In genomic region chr5:145205041-145205440, GRCm38 (mm10) we compare ENCODE assay signal across 8 mouse cellular contexts. TPM values are rescaled to one million over a fixed set of nuclear protein-coding genes. Genes with fewer than 3 reads are reported as not detected.
DNase-seq lines count a peak whose midpoint lies in the region; ATAC-seq and TF ChIP-seq lines count a peak whose summit lies in the region.

No protein-coding gene starts in this region.

- H3K36me3 ChIP-seq in G1E (replicated peaks): peaks cover 33% of the 10 kb centered on the region
- H3K36me3 ChIP-seq in heart, postnatal 0 days (replicated peaks; ENCODE audit: control insufficient read depth, insufficient read depth, low read length): peaks cover 6% of the 10 kb centered on the region
- H3K36me3 ChIP-seq in lung, embryonic 16.5 days (ENCODE audit: control insufficient read depth, insufficient read depth, low read length): peaks cover 7% of the 10 kb centered on the region; the same call in 1 of the 2 replicates

- peak overlapping the region; percentile 61 for H3K9ac ChIP-seq in heart, postnatal 0 days (replicated peaks; ENCODE audit: low read depth, low read length)
- H3K9ac ChIP-seq in lung, embryonic 16.5 days (ENCODE audit: low read length): peak overlapping the region; percentile 51

- no peaks in the 10 kb centered on the region for H3K27me3 ChIP-seq in cerebellum, adult 2 months (ENCODE audit: control insufficient read depth, insufficient read depth, low read length)
- H3K27me3 ChIP-seq in G1E (ENCODE audit: insufficient read depth, low read length): no peaks in the 10 kb centered on the region
- no peaks in the 10 kb centered on the region for H3K27me3 ChIP-seq in heart, postnatal 0 days (ENCODE audit: control insufficient read depth, insufficient read depth, low read length)
- no peaks in the 10 kb centered on the region for H3K27me3 ChIP-seq in lung, embryonic 16.5 days (ENCODE audit: control insufficient read depth, insufficient read depth, low read depth, low read length)

- H3K4me1 ChIP-seq in cerebellum, adult 2 months (ENCODE audit: control insufficient read depth, insufficient read depth, low read length): peaks cover 9% of the 10 kb centered on the region
- peaks cover 38% of the 10 kb centered on the region for H3K4me1 ChIP-seq in G1E (ENCODE audit: insufficient read depth, low read depth, low read length)
- peaks cover 10% of the 10 kb centered on the region; the same call in 1 of the 2 replicates for H3K4me1 ChIP-seq in heart, postnatal 0 days (ENCODE audit: control insufficient read depth, insufficient read depth)
- H3K4me1 ChIP-seq in lung, embryonic 16.5 days (replicated peaks; ENCODE audit: control insufficient read depth, insufficient read depth, low read length): peaks cover 19% of the 10 kb centered on the region

- H3K27ac ChIP-seq in cerebellum, adult 2 months (ENCODE audit: insufficient read depth, low read length): no peak overlapping the region
- peak overlapping the region; percentile 93 for H3K27ac ChIP-seq in heart, postnatal 0 days (ENCODE audit: low read depth)
- 0 out of 2 replicates have a peak overlapping the region, but pooled peaks have one; percentile 15 for H3K27ac ChIP-seq in lung, embryonic 16.5 days (ENCODE audit: low read length)

- no peaks in the 10 kb centered on the region for H3K9me3 ChIP-seq in G1E (replicated peaks)
- H3K9me3 ChIP-seq in heart, postnatal 0 days (replicated peaks; ENCODE audit: control insufficient read depth, low read length): no peaks in the 10 kb centered on the region
- H3K9me3 ChIP-seq in lung, embryonic 16.5 days (ENCODE audit: control insufficient read depth, low read length): no peaks in the 10 kb centered on the region

- TF ChIP-seq POLR2A in cerebellum, adult 2 months (IDR thresholded peaks at IDR 0.05; ENCODE audit: borderline replicate concordance, insufficient read depth, low read length): no peak

- 16% methylated on average over 9 of the region's 9 CpGs for WGBS in cerebellum, adult 2 months
- 4% methylated on average over 9 of the region's 9 CpGs for WGBS in heart, postnatal 0 days
- 14% methylated on average over 9 of the region's 9 CpGs for WGBS in lung, embryonic 16.5 days

- no peak; the same call in 1 of the 2 replicates for TF ChIP-seq EP300 in heart, postnatal 0 days (IDR thresholded peaks at IDR 0.05; ENCODE audit: low read depth)

- H3K4me2 ChIP-seq in heart, postnatal 0 days (ENCODE audit: low read depth, low read length): peak overlapping the region; percentile 81
- peak overlapping the region; percentile 72 for H3K4me2 ChIP-seq in lung, embryonic 16.5 days (ENCODE audit: low read depth, low read length)

- ATAC-seq in G1E (ENCODE audit: extremely low read depth, insufficient number of reproducible peaks, low FRiP score, poor library complexity, severe bottlenecking): no peak
- ATAC-seq in heart, postnatal 0 days (ENCODE audit: insufficient read depth, low read depth): no peak
- no peak for ATAC-seq in lung, embryonic 16.5 days (ENCODE audit: low read depth)
- no peak for ATAC-seq in frontal cortex, adult (ENCODE audit: low TSS enrichment)

- TF ChIP-seq CTCF in cerebellum, adult 2 months (IDR thresholded peaks at IDR 0.05; ENCODE audit: borderline replicate concordance, insufficient read depth, low read depth, low read length): no peak
- no peak for TF ChIP-seq CTCF in G1E (IDR thresholded peaks at IDR 0.05; ENCODE audit: low read depth, low read length)
- no peak for TF ChIP-seq CTCF in heart, postnatal 0 days (IDR thresholded peaks at IDR 0.05; ENCODE audit: low read depth)

- H3K4me3 ChIP-seq in cerebellum, adult 2 months (replicated peaks; ENCODE audit: insufficient read depth, low read depth, low read length): peak overlapping the region; percentile 14
- H3K4me3 ChIP-seq in G1E (ENCODE audit: low read depth, low read length): peak overlapping the region; percentile 71
- peak overlapping the region; percentile 57 for H3K4me3 ChIP-seq in heart, postnatal 0 days (ENCODE audit: low read depth, low read length)
- peak overlapping the region; percentile 77 for H3K4me3 ChIP-seq in lung, embryonic 16.5 days (ENCODE audit: low read length)

- no peak for DNase-seq in cerebellum, adult 2 months
- no peak for DNase-seq in cerebellum, adult 11-12 months
- DNase-seq in G1E (ENCODE audit: low spot score): no peak
- peak; percentile 85 for DNase-seq in heart, postnatal 0 days (ENCODE audit: low spot score)
- no peak for DNase-seq in embryo, embryonic 11 days
- DNase-seq in embryo, embryonic 10 days (ENCODE audit: low spot score): no peak

RNA-seq across cellular contexts. Expression of gene Zkscan5, which starts 0.7 kb away (rescaled TPM):
- 11.0 and 11.2 TPM in 2 replicates for polyA plus RNA-seq in cerebellum, adult 2 months (2012; rRNA removed)
- total RNA-seq in G1E (2014; fragmentation: Nextera tagmentation): 13.7 and 14.6 TPM in 2 replicates
- total RNA-seq in G1E (2017): 9.2 and 10.4 TPM in 2 replicates
- polyA plus RNA-seq in G1E (2012): 1.3 and 2.8 TPM in 2 replicates
- 17.0 and 19.2 TPM in 2 replicates for total RNA-seq in heart, postnatal 0 days (2014; rRNA removed; ENCODE audit: low replicate concordance)
- polyA plus RNA-seq in heart, postnatal 0 days (2015; fragmentation: Nextera tagmentation; extraction: Ambion mirVana): 7.8 and 8.6 TPM in 2 replicates
- 12.0 and 12.4 TPM in 2 replicates for polyA plus RNA-seq in lung, embryonic 16.5 days (2015; fragmentation: Nextera tagmentation; extraction: Ambion mirVana)

RNA-seq across cellular contexts. Expression of gene Zkscan14, which starts 3.4 kb away (rescaled TPM):
- polyA plus RNA-seq in cerebellum, adult 2 months (2012; rRNA removed): 9.9 and 10.3 TPM in 2 replicates
- total RNA-seq in G1E (2014; fragmentation: Nextera tagmentation) (9.6 and 9.9 TPM in 2 replicates), G1E (2017) (21.3 and 22.2 TPM in 2 replicates)
- polyA plus RNA-seq in G1E (2012): 2.9 and 3.6 TPM in 2 replicates
- total RNA-seq in heart, postnatal 0 days (2014; rRNA removed; ENCODE audit: low replicate concordance): 9.8 and 13.8 TPM in 2 replicates
- polyA plus RNA-seq in heart, postnatal 0 days (2015; fragmentation: Nextera tagmentation; extraction: Ambion mirVana): 6.3 and 7.9 TPM in 2 replicates
- polyA plus RNA-seq in lung, embryonic 16.5 days (2015; fragmentation: Nextera tagmentation; extraction: Ambion mirVana): 9.4 and 10.9 TPM in 2 replicates

RNA-seq across cellular contexts. Expression of gene Atp5j2, which starts 13.2 kb away (rescaled TPM):
- polyA plus RNA-seq in cerebellum, adult 2 months (2012; rRNA removed): 438 and 445 TPM in 2 replicates
- total RNA-seq in G1E (2014; fragmentation: Nextera tagmentation) (133 and 170 TPM in 2 replicates), G1E (2017) (257 and 304 TPM in 2 replicates)
- 21.5 and 61.1 TPM in 2 replicates for polyA plus RNA-seq in G1E (2012)
- 517 and 525 TPM in 2 replicates for total RNA-seq in heart, postnatal 0 days (2014; rRNA removed; ENCODE audit: low replicate concordance)
- polyA plus RNA-seq in heart, postnatal 0 days (2015; fragmentation: Nextera tagmentation; extraction: Ambion mirVana): 1,976 and 2,009 TPM in 2 replicates
- polyA plus RNA-seq in lung, embryonic 16.5 days (2015; fragmentation: Nextera tagmentation; extraction: Ambion mirVana): 672 and 734 TPM in 2 replicates

RNA-seq across cellular contexts. Expression of gene Zfp655, which starts 26.5 kb away (rescaled TPM):
- 26.5 and 26.9 TPM in 2 replicates for polyA plus RNA-seq in cerebellum, adult 2 months (2012; rRNA removed)
- total RNA-seq in G1E (2014; fragmentation: Nextera tagmentation) (124 and 145 TPM in 2 replicates), G1E (2017) (92.8 and 101 TPM in 2 replicates)
- 25.1 and 32.6 TPM in 2 replicates for polyA plus RNA-seq in G1E (2012)
- total RNA-seq in heart, postnatal 0 days (2014; rRNA removed; ENCODE audit: low replicate concordance): 31.4 and 51.2 TPM in 2 replicates
- 29.2 and 33.4 TPM in 2 replicates for polyA plus RNA-seq in heart, postnatal 0 days (2015; fragmentation: Nextera tagmentation; extraction: Ambion mirVana)
- 33.9 and 36.5 TPM in 2 replicates for polyA plus RNA-seq in lung, embryonic 16.5 days (2015; fragmentation: Nextera tagmentation; extraction: Ambion mirVana)

RNA-seq across cellular contexts. Expression of gene Cpsf4, which starts 38.0 kb away (rescaled TPM):
- polyA plus RNA-seq in cerebellum, adult 2 months (2012; rRNA removed): 40.7 and 40.9 TPM in 2 replicates
- total RNA-seq in G1E (2014; fragmentation: Nextera tagmentation) (44.3 and 55.4 TPM in 2 replicates), G1E (2017) (67.6 and 71.2 TPM in 2 replicates)
- 89.8 and 90.0 TPM in 2 replicates for polyA plus RNA-seq in G1E (2012)
- total RNA-seq in heart, postnatal 0 days (2014; rRNA removed; ENCODE audit: low replicate concordance): 20.0 and 21.5 TPM in 2 replicates
- 14.5 and 14.9 TPM in 2 replicates for polyA plus RNA-seq in heart, postnatal 0 days (2015; fragmentation: Nextera tagmentation; extraction: Ambion mirVana)
- 49.1 and 50.4 TPM in 2 replicates for polyA plus RNA-seq in lung, embryonic 16.5 days (2015; fragmentation: Nextera tagmentation; extraction: Ambion mirVana)

Comparison
In these comparisons a context has a peak if more than half of its experiments do, and no peak if none do; other contexts are left out.
1. H3K4me3 ChIP-seq: peak in every context shown above with its lines; median percentile 77 in lung, embryonic 16.5 days; 71 in G1E; 57 in heart, postnatal 0 days; 14 in cerebellum, adult 2 months.